Mouse (Mus musculus) G1E (cell line): ENCODE measurements around the gene Ehf.

Source experiments
- CTCF ChIP-seq: IDR thresholded peaks from 2 replicates; pipeline ENCODE4 v1.5.1; 2012; ENCODE audit warnings: low read depth, low read length, inconsistent platforms, mixed read lengths
- GATA1 ChIP-seq: IDR thresholded peaks from 2 replicates; pipeline ENCODE4 v1.6.1; 2012; ENCODE audit warnings: borderline replicate concordance, low read length, inconsistent platforms, mixed read lengths
- POLR2AphosphoS5 ChIP-seq: IDR thresholded peaks from 2 replicates; pipeline ENCODE4 v1.6.1; 2012; ENCODE audit warnings: low read depth, low read length, inconsistent platforms; ENCODE audit not compliant: insufficient replicate concordance
- TAL1 ChIP-seq: conservative IDR thresholded peaks from 2 replicates; pipeline ENCODE4 v1.6.1; 2012; ENCODE audit warnings: low read depth, low read length, inconsistent platforms, mixed read lengths

- no peak for TF ChIP-seq POLR2AphosphoS5
- no peak for TF ChIP-seq CTCF
- no peak for TF ChIP-seq TAL1
- TF ChIP-seq GATA1 = no peak
Observed at GRCm38 (mm10) chr2:103293214-103293613, 9.9 kb downstream of the Ehf start.
